Mouse (Mus musculus) heart, adult 9 months (tissue): ENCODE results near the gene Unc79.

Experiments used
- DNase-seq, 2 experiments: peaks; one replicate each; pipeline ENCODE4 v3.0.0; 2022; ENCODE audit warnings: low spot score in 2 of 2

Unc79 gene

DNA sequence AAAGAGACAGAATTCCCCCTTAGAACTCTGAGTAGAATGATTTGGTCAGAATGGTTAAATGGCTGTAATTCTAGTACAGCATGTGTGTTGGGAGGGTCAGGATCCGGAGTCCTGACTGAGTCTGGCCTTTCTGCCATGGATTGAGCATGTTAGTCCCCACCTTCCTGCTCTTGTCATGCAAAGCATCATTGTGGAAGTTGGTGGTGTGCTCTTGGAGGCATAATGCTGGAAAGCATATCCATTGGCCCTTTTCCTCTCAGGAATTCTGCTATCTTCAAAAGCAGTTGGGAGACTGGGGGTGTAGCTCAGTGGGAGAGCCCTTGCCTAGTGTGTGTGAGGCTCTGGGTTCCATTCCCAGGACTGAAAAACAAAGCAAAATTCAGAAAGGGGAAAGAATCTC lies 175.2 kb downstream of the Unc79 start:
- no peak for DNase-seq

DNA sequence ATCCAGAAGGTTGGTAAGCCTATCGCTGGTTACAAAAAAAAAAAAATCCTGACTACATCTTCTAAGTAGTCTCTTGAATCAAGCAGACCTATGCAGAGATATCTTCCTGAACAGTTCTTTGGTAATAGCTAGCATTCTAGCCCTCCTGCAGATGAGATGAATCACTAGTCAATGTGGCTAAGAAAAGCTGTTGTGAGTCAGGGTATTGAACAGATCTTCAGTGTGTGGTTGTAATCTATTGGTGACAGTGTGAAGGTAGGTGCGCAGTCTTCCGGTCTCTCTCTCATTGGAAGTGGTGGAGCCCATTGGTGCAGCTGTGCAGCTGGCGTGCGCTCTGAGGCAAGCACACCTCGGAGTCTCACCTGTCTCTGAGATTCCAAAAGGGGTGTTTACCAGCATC lies 180.3 kb downstream of the Unc79 start:
- no peak for DNase-seq

DNA sequence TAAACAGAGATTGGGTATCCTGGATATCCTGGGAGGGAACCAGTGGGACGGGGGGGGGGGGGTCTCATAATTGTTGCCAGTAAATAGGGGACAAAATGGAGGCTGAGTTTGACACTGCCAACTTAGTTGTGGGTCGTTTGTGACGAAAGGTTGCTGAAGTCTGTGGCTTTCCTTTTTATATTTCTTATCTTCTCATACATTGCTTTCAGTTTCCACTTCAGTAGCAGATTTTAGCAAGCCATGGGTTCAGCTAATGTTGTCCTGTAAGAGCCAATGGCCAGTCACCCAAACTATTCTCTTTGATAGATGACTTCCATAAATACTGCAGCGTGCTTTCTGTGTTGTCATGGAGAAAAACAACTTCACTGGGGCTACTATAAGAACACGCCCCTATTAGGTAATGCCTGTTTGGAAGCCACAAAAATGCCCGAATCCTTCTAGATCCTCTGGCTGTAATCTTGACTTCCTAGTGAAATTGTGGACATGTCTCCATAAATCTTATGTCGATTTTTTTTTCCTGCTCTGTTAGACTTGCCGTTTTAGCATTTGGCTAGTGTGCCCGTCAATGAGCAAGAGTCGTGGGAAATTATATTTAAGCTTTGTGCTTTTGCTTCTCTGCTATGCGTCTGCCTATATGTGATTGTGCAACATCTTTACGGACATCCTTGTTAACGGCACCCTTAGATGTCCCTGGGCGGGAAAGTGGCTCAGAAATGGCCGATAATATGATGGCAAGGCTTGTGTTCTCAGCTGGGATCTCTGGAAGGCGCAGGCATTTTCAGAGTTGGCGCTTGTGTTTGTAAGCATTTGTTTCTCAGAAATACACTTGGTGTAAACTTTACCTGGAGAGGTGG lies 181.0 kb downstream of the Unc79 start:
- DNase-seq: no peak

DNA sequence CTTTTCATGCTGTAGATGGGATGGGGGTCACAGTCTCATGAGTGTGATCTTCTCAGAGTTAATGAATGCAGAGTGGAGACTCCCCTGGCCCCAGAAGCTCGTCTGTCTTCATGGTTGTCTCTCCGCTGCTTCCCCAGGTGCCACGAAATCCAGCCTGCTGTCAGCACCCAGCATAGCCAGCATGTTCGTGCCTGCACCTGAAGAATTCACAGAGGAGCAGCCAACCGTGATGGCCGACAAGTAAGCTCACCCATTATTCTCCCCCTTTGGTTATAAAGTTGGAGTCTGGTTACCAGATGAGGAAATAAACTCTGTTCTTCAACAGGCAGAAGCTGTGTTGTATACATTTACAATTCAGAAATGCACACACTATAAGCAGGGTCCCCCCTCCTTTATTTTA lies 182.8 kb downstream of the Unc79 start:
- DNase-seq: no peak

DNA sequence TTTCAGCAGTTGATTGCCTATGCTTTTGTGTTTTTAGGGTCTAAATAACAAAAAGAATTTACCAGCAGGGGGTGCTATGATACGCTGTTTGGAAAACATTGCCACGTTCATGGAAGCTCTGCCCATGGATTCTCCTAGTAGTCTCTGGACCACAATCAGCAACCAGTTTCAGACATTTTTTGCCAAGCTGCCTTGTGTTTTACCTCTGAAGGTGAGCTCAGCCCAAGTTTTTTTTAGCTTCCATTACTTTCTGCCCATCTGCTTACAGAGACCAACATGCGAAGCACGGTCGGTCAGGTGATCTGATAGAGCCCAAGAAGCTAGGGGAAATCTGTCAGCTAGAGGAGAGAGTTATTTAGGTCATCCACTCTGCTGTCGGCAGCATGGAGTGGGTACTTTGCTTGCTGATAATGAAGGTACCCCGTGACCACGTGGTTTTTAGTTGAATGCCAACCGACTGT lies 193.9 kb downstream of the Unc79 start:
- DNase-seq: peak; percentile 6 to 39

DNA sequence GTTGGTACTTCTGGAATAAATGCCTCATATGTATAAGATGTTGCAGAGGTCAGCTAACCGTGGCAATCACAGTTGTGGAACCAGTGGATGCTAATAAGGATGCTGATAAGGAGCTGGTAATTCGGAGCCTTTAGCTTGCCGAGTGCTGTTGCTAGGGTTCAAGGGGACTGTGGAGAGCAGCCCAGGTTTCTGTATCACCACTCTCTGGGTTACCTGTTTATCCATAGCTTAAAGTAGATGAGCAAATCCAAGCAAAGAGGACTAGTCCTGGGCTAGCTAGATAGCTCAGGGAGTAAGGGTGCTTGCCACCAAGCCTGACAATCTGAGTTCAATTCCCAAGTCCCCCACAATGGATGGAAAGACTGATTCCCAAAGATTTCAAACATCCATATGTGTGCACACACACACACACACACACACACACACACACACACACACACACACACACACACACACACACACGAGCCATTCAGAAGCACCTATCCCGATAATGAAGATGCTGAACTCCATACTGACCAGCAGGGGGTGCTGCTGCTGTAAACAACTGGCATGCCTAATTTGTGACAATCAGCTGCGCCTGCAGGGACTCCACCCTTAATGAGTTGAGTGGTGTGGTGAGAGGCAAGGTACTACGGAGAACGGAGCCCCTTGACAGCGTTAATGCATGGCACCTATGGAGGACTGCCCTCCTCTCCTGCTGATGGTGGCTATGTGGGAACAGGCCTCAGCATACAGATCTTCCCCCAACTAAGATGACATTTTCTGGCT lies 195.3 kb downstream of the Unc79 start:
- DNase-seq: peak in 1 of 2 experiments; percentile 35

DNA sequence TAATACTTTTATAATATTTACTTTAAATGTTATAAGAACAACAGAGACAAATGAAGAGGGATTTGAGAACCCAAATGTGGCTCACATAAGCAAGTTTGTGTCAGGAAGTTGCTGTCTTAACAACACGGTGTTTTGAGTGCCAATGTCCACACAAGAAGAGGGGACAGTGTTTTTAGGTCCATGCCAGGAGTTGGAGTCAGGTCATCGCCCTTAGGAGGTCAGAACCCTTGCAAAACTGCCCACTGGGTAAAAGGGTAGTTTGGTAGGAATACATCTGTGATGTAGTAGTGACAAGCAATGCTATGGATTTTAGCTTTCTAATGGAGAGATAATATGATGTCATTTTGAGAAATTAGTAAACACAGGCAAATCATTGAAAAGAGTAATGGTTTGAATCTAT lies 201.6 kb downstream of the Unc79 start:
- no peak for DNase-seq

DNA sequence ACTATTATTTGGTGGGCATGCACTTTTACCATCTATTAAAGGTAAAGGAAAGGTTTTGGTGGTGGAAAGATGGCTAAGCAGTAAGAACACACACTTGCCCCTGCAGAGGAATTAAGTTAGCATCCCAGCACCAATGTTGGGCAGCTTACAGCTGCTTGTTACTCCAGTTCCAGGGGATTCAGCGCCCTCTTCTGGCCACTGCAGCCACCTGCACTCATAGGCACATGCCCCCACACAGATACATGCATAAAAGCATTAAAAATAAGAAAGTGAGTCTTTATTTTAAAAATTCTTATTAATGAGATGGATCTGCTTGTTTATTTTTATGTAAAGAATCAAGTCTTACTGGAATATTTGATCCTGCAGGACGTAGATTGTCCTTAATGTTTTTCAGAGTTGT lies 206.3 kb downstream of the Unc79 start:
- DNase-seq: no peak

DNA sequence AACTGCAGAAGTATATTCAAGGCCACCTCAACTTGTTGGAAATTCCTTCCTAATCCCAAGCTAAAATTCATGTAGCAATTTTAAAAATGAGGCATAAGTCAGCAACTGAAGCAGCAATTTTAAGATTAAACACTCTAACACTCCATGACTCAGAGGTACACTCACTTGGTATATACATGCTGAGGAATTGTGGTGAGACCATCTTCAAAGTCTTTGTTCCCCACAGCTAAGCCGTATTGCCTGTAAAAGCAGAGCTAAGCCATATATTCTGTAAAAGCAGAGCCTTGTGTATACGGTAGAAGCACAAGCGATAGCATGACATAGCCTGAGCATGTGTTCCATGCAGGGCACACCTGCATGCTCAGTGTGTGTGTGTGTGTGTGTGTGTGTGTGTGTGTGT lies 206.7 kb downstream of the Unc79 start:
- DNase-seq: no peak

DNA sequence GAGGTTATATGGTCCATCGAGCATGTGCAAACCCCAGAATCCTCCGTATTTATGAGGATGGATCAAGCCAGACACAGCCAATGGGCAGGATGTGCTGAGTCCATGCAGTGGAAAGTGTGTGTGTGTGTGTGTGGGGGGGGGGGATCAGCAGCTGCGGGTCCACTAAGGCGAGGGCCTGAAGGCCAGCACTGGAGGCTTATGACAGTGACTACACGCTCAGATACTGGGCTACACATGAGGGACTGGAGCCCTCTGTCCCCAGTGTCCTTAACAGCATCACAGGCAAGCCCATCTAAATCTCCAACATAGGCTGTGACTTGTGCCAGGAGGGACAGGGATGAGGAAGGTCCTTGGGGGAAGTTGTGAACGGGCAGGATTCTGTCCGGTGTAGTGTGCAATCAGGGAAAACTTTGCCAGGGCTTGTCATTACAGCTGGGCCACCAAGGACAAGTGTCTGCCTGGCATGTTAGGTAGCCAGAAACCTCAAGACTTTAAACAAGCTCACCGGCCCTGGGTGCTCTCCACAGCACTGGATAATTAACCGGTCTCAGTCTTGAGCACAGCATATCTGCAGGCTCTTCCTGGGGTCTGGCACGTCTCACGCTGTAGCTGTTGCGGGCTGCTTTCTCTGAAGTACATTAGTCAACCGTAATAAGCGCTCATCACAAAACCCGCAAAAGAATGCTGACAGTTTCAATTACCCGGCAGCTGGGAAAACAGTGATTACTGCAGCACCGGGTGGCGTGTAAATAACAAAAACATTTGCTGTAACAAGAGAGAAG lies 208.7 kb downstream of the Unc79 start:
- DNase-seq: no peak

DNA sequence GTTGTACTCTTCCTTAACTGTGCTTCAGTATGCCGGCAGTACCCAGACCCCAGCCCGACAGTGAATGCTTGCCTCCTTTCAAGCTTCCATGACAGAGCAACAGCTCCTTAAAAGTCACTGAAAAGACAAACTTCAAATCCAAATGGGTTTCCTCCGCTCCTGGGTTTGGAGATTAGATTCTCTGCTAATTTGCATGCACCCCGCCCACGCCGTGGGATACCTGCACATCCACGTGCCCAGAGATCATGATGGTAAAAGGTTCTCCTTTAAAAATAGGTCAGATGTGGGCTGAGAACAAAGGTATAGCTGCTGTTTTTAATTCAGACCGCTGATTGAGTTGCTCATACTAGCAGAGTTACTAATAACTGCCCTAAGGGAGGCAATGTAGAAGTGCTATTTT lies 210.4 kb downstream of the Unc79 start:
- no peak for DNase-seq

DNA sequence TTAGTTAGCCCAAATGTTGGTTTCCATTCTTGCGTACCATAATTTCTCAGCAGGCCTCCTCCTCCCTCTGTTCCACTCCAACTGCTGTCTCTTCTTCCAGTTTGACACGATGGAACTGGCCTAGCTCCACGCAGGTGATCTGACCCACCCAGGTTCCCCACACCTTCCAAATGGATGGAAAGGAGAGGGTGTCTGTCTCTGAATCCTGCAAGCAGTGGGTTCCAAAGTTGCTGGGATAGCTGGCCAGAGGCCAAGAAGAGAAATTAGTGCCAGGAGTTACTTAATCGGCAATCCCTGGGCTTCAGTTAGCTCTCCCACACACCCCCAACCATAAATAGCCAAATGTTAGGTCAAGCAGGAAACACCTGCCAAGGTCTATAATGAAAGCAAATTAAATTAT lies 212.1 kb downstream of the Unc79 start:
- DNase-seq: no peak

DNA sequence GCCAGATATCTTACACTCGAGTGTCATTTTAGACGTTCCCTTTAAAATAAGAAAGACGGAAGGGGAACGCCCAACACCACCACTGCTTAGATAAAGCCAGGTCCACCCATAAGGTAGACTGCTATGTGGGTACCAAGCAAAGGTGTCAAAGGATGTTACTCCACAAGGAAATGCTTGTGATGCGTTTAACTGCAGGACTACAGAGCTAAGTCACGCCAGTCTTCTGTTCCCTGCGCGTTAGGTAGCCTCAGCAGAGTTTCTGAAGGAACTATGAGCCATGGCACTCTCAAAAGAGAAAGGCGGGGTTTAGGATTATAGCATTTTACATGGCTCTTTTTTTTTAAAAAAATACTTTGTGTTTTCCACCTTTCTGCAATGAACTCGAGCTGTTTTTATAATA lies 214.9 kb downstream of the Unc79 start:
- no peak for DNase-seq

DNA sequence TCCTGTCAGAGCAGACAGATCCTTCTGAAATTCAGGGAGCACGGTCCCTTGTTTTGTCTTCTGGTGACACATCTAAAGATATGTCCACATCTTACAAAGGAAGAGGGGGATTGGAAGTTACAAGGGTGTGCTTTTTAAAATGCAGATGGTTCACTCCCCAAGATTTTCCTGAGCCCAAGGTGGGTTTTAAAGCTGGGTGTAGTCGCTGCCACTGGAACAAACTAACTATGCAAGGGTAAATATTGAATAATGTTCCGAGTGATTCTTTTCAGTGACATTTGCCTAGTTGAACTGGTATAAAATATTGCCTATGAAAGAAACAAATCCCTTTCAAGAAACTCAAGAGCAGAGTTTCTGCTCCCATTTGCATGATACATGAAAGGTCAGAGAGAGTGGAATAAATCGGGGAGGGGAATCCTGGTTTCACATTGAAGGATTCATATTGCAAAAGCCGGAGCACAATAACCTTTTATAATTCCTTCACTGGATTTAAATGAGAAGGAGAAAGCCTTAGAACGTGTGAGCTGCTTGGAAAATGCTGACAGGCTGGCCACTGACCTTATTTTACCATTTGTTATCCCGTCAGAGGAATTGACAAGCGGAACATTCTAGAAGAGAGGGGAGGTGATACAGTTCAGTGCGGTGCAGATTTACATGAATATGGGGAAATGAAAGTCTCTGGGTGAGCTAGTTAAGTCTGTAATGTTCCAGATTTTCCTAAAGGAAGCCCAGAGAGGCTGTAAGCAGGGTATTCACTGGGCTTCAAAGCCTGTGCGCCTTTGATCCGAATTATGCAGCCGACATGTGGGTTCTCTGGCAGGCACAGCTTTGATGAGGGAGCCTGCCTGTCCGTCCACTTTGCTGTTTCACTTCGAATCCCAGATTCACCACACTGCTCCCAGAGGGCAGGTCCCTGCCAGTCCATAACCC lies 215.7 kb downstream of the Unc79 start:
- no peak for DNase-seq

DNA sequence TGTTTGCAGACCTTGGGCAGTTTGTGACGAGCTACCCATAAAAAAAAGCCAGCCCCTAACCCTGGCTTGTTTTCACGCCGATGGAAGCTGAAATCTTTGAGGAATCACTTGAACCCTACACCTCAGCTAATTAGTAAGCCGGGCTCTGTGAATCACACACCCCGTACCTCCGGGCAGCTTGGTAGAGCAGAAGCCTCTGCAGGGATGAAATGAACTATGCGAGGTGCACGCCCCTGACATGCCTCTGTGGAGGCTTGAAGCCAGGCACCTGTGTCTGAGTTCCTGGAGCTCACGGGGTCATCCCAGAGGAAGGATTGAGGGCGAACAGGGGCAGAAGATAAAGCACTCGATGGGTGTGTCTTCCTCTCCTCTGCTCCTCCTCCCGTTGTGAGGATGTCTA lies 220.2 kb downstream of the Unc79 start:
- DNase-seq: no peak

DNA sequence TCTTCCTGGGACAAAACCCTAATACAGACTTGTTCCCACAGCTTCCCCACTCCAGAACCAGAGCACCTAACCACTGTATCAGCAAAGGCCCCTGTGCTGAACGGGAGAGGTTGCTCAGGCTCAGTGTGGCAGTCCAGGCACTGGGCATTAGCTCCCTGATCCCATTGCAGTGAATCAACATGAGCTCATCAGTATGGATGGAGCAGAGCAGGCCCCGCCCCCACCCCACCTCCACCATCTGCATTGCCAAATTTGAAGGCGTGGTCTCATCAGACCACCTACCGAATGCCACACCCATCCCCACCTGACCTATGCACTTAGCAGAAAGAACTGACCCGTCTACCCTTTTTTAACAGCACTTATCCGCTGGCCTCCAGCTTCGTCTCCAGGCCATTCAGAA lies 234.4 kb downstream of the Unc79 start:
- DNase-seq: no peak

DNA sequence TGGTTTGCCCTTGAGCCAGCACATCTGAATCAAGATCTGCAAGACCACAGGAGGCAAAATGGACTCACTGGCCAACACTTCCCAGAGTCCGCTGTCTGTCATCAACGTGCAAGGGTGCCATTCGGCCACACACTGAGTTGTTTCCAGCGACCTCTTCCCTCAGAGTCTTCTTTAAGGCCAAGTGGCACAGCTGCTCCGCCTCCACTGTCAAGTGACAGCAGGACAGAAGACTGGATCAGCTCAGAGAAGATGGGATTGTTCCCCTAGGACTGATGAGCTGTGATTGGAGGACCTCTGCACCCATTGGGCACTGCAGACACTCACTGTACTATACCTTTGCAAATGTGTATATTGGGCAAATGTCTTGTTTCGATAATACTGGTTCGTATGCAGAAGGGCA lies 238.4 kb downstream of the Unc79 start:
- no peak for DNase-seq

DNA sequence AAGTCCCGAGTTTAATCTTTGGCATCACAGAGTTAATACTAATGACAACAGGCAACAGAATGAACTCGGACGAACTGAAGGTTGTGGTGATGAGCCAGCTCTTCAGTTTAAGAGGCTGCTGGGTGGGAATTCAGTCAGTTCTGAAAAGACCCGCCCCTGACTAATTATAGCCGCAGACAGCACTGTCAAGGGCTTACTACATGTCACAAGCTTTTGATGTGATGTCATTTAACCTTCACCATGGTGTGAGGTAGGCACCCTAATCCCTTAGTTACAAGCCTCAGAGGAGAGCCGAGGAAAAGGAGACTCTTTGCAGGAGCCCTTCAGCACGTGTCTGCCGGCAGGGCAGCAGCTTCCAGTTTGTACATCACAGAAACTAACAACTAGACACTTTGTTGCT lies 239.6 kb downstream of the Unc79 start:
- DNase-seq: no peak

DNA sequence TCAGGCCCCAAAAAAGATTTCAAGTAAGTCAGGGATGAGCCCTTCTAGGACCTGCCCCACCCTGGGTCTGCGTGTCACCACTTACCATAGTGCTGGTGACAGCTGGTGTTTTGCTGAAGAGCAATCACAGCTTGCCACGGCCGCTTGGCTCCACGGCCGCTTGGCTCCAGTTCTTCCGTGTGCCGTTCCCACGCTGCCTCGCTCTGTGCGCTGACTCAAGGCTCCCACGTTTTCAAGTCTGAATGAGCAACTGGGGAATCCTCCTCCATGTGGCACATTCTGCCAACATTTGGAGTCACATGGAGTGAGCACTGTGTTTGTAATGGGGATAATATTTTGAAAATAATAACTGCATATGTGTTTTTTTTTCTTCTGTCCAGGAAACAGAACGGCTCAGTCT lies 241.1 kb downstream of the Unc79 start:
- no peak for DNase-seq

DNA sequence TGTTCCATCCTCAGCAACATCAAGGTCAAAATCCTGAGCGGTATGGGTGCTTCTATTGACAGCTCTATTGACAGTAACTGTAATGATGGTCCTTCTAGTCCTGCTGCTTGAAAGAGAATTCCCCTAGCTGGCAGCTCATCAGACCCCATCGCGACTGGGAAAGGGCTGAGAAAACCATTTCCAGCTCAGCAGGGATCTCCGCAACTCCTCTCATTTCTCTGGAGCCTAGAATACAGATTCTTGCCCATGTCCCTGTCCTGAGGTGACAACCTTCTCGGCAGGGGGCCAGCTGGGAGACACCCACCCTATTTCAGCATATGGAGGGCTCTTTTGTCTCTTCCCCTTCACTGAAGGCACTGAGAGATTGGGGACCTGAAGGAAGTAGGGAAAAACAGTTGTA lies 244.3 kb downstream of the Unc79 start:
- DNase-seq: no peak
